Mouse (Mus musculus): ENCODE results near the gene Tmem132d. TPM values are rescaled to one million over a fixed set of nuclear protein-coding genes. Genes with fewer than 3 reads are reported as not detected.

Gene Tmem132d
- total RNA-seq, 2 experiments from 2014 or later: 16.8 to 17.9 TPM

DNA sequence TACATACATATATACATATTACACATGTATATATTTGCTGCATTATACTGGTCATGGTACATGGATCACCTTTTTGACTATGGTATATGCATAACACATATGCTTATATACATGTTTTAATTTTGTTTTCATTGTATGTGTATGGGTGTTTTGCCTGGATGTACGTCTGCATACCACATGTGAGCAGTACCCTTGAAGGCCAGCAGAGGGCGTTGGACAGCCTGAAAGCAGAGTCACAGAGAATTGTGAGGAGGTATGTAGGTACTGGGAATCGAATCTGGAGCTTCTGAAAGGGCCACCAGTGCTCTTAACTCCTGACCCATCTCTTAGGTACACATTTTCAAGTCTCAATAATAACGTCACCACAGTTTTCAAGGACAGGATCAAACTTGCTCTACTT lies 43.2 kb downstream of the Tmem132d start:
- Histone ChIP-seq H3K4me3 (no peak overlapping the region), H3K27ac (no peak overlapping the region)
- TF ChIP-seq CTCF (conservative IDR thresholded peaks at IDR 0.05): peak; percentile 70
- DNase-seq (ENCODE audit: low spot score in 2 of 2): no peak

DNA sequence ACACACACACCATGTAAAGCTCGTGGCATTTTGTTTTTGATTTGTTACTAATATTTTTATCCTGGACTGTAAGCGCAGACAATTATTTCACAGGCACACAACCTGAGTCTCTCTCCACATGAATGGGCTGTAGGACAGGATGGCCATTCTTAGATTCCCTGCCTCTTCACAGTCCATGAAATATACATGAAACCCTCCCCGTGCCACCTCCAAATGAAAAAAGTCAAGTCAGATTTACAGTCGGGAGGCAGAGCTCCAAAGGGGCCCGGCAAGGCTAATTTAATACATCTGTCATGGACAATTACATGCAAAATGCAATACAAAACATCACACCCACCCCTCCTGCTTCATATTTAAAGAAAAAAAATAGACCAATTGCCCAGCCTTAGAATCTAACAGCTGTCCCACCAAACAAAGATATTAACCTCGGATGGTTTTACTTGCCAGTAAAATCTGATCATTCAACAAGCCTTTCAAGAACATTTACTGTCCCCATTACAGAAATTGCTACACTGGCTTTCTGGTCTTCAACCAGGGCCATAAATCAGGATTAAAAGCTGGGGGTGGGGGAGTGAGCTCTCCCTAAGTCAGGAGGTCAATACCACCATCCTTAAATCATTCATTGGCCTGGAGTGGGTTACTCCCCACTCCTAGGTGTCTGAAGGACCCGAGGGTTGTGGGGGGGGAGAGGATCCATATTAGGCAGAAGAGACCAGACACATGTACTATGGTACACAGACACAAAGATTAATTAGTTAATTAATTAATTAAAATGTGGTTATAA lies 44.3 kb downstream of the Tmem132d start:
- TF ChIP-seq CTCF (conservative IDR thresholded peaks at IDR 0.05): no peak
- Histone ChIP-seq H3K27ac (no peak overlapping the region), H3K4me3 (no peak overlapping the region)
- no peak for DNase-seq (ENCODE audit: low spot score in 2 of 2)

DNA sequence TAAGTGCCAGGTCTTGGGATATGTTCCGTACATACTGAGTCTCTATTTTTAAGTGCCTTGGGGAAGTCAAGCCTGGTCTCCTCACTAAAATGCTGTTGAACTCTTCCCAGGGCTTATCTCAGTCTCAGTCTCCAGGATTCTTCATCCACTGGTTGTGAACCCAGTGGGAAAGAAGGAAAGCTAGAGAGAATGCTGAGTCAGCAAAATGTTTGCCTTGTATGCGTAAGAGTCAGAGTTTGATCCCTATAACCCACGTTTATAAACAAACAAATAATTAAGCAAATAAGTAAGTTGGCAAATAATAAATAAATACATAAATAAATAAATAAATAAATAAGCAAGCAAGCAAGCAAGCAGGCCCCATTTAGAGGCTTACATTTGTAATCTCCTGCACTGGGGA lies 63.1 kb downstream of the Tmem132d start:
- H3K27ac ChIP-seq: peak overlapping the region; percentile 61; the same call in 1 of the 2 replicates
- TF ChIP-seq CTCF (conservative IDR thresholded peaks at IDR 0.05): no peak

DNA sequence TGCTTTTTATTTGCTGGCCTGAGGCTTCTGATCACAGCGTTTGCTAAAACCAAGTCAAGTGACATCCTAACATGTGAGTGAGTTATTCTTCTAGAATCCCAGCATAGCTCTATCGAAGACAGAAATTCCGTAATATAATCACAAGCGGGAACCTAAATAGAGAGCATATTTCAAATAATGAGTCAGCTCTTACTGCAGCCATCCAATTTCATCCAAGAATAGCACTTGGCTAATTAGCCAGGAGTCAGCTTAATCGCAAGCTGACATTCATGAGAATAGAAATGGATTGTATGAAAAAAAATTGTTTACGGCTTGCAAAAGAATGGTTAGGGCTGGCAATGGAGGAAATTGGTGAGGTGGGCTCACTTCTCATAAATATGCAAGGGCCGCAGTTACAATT lies 63.8 kb downstream of the Tmem132d start:
- Histone ChIP-seq H3K4me3 (no peak overlapping the region), H3K27ac (peak overlapping the region; percentile 61; the same call in 1 of the 2 replicates)
- peak; percentile 31 to 61 for DNase-seq (ENCODE audit: low spot score in 2 of 2)
- no peak for TF ChIP-seq CTCF (conservative IDR thresholded peaks at IDR 0.05)

More for the DNA sequence above, 63.1 kb downstream of the Tmem132d start:
- no peak overlapping the region for H3K4me3 ChIP-seq
- no peak for DNase-seq (ENCODE audit: low spot score in 2 of 2)

DNA sequence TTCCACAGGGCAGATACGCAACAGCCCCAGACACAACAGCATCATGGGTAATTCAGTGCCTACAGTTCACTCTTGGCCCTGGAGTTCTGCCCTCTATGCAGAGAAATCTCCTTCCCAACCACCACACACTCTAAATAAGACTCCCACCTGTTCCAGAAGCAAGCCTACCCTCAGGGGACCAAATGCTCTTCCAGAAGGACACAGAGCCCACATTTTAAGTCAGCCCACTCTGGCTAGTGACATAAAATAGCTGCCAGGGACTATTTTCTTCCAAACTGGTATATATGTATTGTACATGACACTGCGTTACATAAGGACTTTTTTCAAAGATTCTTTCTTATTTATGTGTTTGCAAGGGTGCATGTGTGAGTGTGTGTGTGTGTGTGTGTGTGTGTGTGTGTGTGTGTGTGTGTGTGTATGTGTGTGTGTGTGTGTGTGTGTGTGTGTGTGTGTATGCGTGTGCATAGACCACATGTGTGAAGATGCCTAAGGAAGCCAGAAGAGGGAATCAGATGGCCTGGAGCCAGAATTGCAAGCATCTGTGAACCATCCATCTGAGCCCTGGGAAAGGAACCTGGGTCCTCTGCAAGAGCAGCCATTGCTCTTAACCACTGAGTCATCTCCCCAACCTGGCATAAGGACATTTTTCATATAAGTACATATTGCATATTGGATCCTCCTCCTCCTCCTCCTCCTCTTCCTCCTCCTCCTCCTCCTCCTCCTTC lies 67.5 kb downstream of the Tmem132d start:
- no peak overlapping the region for H3K4me3 ChIP-seq
- no peak overlapping the region for H3K27ac ChIP-seq
- no peak for TF ChIP-seq CTCF (conservative IDR thresholded peaks at IDR 0.05)
- peak in 1 of 2 experiments; percentile 8 for DNase-seq (ENCODE audit: low spot score in 2 of 2)

DNA sequence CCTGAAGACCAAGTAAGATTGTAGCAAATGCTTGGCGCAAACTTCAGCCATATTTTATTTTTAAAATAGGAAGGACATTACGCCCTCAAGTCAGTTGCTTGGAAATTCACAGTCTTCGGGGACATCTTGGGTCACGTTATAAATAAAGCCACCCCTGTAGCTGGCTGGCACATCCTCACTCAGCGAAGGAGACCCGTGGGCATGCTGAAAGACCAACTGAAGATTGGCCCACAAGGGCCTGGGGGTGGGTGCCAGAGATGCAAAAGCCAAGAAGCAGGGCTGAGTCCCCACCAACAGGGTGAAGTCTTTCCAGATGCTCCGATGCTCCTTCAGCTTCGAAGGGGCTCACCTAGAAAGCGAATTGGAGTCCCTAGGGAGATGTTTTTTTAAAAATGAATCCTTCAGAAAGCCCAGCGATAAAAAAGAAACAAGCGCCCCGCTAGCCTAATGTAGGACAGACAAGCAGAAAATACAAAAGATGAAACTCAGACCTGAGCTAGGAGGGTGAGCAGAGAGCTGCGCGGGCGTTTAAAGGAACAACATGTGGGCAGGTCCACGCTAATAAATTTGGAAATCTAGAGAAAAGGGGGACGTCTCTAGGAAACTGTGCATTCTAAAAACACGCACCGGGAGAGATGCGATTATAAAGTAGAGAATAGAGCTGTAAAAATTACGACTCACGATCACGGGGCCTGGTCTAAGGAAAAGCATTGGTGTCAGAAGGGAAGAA lies 71.8 kb downstream of the Tmem132d start:
- TF ChIP-seq CTCF (conservative IDR thresholded peaks at IDR 0.05): no peak
- no peak for DNase-seq (ENCODE audit: low spot score in 2 of 2)
- Histone ChIP-seq H3K4me3 (no peak overlapping the region), H3K27ac (no peak overlapping the region)

DNA sequence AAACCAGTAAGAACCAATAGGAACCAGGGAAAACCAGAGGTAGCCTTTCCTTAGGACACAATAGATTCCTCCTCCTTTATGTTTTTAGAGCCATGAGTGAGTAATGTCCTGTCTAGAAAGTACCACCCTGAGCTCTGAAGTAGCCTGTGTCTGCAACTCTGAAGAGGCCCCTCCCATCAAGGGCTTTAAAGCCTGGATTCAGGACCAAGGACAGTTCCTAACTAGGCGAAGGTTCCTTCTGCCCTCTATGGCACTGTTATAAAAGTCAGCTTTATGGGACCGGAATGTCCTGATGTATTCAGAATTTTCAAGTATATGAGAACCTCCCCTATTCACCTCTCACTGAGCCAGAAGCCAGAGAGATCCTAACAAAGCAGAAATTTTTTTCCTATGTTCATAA lies 84.0 kb downstream of the Tmem132d start:
- no peak for TF ChIP-seq CTCF (conservative IDR thresholded peaks at IDR 0.05)
- Histone ChIP-seq H3K27ac (no peak overlapping the region), H3K4me3 (no peak overlapping the region)
- no peak for DNase-seq (ENCODE audit: low spot score in 2 of 2)

DNA sequence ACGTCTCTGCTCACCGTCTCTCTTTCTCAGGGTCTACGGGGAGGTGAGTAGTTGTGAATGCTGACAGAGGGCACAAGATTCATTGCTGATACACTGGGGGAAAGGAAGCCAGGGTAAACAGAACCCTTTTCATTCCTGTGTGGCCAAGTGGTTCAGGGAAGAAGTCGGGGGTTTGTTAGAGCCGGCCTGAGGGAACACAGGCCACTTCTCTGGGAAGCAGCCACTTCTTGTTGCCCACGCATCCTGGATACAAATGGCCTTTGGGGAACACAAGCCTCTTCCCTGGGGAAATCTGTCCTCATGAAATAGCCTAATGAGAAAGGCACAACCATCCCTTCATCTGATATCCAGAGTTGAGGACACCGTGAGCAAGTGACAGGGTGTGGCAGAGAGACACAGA lies 96.0 kb downstream of the Tmem132d start:
- TF ChIP-seq CTCF (conservative IDR thresholded peaks at IDR 0.05): no peak
- H3K4me3 ChIP-seq: no peak overlapping the region
- no peak overlapping the region for H3K27ac ChIP-seq
- no peak for DNase-seq (ENCODE audit: low spot score in 2 of 2)

DNA sequence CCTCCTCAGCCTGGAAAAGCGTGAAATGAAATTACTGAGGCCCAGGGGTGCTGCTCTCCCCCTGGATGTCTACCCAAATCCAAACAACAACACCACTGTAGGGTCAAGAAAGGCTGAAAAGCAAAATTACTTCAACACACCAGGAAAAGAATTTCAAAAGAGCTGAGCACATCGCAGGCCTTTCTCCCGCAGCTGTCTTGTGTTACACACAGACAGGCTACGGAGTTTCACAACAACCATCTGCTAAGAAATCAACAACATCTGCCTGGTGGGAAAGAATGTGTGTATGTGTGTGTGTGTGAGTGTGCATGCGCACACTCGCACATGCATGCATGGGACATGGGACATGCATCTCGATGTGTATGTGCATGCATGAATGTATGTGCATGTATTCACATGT lies 100.1 kb downstream of the Tmem132d start:
- no peak for TF ChIP-seq CTCF (conservative IDR thresholded peaks at IDR 0.05)
- Histone ChIP-seq H3K4me3 (no peak overlapping the region), H3K27ac (no peak overlapping the region)
- DNase-seq (ENCODE audit: low spot score in 2 of 2): no peak

DNA sequence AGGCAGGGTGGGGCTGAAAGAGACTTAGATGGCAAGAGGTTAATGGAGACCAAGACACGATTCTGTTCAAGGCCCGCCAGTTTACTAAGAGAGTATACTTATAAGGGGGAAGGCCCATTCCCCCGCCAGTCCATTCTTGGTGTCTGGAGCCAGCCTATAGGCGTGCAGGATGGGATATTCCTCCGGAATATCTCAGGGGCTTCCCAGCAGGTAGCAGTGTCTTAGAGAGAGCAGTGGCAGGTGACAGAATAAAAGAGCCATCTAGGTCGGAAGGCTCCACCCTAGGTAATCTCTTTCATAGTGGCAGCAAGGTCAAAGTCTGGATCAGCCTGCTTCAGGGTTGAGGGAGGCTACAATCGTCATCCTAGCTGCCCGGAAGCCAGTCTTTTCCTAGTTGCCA lies 102.5 kb downstream of the Tmem132d start:
- no peak for DNase-seq (ENCODE audit: low spot score in 2 of 2)
- Histone ChIP-seq H3K4me3 (no peak overlapping the region), H3K27ac (no peak overlapping the region)
- no peak for TF ChIP-seq CTCF (conservative IDR thresholded peaks at IDR 0.05)

DNA sequence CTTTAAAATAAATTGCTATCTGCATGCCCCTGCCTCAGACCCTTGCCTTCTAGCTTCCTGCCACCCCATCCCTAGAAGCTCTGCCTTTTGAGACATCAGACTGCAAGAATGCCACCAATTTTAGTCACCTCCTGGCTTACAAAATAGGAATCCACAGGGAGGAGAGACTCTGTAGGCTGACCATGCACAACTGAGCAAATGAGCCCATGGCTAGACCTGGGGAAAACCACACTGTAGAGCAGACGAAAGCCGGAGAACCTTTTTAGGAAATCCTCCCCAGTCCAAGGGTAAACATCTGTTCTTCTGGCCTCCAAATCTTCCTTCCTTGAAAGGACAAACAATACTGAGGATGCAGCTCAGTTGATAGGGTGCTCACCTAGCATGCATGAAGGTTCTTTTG lies 130.5 kb downstream of the Tmem132d start:
- DNase-seq (ENCODE audit: low spot score in 2 of 2): no peak
- no peak overlapping the region for H3K27ac ChIP-seq
- H3K4me3 ChIP-seq: no peak overlapping the region
- no peak for TF ChIP-seq CTCF (conservative IDR thresholded peaks at IDR 0.05)

DNA sequence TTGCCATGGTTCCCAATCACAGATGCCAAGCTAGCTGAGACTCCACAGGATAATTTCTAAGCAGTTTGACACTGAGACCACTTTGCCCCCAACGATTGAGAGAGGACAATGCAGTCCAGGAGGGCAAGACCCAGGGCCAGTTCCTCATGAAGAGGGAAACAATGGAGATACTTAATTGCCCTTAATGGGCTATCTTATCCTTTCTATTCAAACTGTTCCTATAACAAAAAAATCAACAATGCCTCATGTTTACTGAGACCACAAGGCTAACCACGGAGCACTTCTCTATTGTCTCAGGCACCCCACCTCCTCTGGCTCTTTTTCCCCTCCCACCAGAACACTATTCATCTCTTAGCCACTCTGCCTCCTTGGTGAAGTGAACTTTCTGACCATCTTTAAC lies 141.7 kb downstream of the Tmem132d start:
- TF ChIP-seq CTCF (conservative IDR thresholded peaks at IDR 0.05): no peak
- no peak for DNase-seq (ENCODE audit: low spot score in 2 of 2)
- H3K4me3 ChIP-seq: no peak overlapping the region
- no peak overlapping the region for H3K27ac ChIP-seq

DNA sequence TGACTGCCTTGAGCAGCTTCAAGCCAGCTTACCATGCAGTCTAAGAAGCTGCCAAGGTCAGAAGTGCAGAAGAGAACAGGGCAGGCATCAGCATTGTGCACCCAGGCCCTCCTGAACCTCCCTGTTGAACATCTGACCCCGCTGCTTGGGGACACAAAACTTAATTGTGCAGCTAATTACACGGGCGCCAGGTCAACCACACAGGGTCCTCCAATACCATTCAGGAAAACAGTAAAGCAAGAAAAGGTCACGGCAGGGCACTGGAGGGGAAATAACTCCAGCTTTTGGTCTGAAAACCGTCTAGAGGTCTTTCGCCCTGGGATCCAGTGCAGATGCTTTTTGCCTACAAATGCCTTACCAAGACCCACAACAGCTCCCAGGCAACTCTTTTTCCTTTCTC lies 159.6 kb downstream of the Tmem132d start:
- TF ChIP-seq CTCF (conservative IDR thresholded peaks at IDR 0.05): no peak
- H3K27ac ChIP-seq: no peak overlapping the region
- H3K4me3 ChIP-seq: no peak overlapping the region
- DNase-seq (ENCODE audit: low spot score in 2 of 2): no peak

All from layer of hippocampus, adult 2 months (tissue).